Mouse (Mus musculus) MEL (cell line): ENCODE measurements around the gene Rps28. TPM values are rescaled to one million over a fixed set of nuclear protein-coding genes. Genes with fewer than 3 reads are reported as not detected.
A peak's percentile ranks its signal among the peaks of the same experiment; 100 is the strongest.

Experiments used
- DNase-seq: peaks from one replicate; pipeline ENCODE4 v3.0.0; 2011; ENCODE audit warnings: low read depth, low spot score
- H3K27ac ChIP-seq: 2 replicates; pipeline ENCODE4 v1.5.1; 2012; ENCODE audit warnings: low read depth, mild to moderate bottlenecking, control low read depth, low read length, moderate library complexity; ENCODE audit not compliant: control insufficient read depth
- H3K27me3 ChIP-seq, 2 experiments: fragments of 150-350 bp in 1 of 2; sonication (generic) in 1 of 2; 2 replicates each; pipeline ENCODE4 v1.6.1; 2012; ENCODE audit warnings: low read length in 2 of 2, mild to moderate bottlenecking in 2 of 2, improper control_type of control experiment in 1 of 2, moderate library complexity in 1 of 2; ENCODE audit not compliant: insufficient read depth in 2 of 2, control insufficient read depth in 1 of 2
- H3K36me3 ChIP-seq, 2 experiments: 2 replicates each; pipeline ENCODE4 v1.6.1; 2012 to 2014; ENCODE audit warnings: low read length in 2 of 2, improper control_type of control experiment in 1 of 2, inconsistent platforms in 1 of 2, mild to moderate bottlenecking in 1 of 2; ENCODE audit not compliant: insufficient read depth in 2 of 2, control insufficient read depth in 1 of 2
- H3K4me1 ChIP-seq, 2 experiments: fragments of 150-350 bp in 1 of 2; sonication (generic) in 1 of 2; 2 replicates each; pipeline ENCODE4 v1.6.1; 2012; ENCODE audit warnings: low read length in 2 of 2, improper control_type of control experiment in 1 of 2, mild to moderate bottlenecking in 1 of 2; ENCODE audit not compliant: insufficient read depth in 2 of 2, control insufficient read depth in 1 of 2
- H3K4me3 ChIP-seq, 2 experiments: fragments of 150-350 bp in 1 of 2; sonication (generic) in 1 of 2; 2 replicates each; pipeline ENCODE4 v1.5.1; 2012; ENCODE audit warnings: low read depth in 2 of 2, low read length in 2 of 2, mild to moderate bottlenecking in 2 of 2, moderate library complexity in 2 of 2, control low read depth in 1 of 2, improper control_type of control experiment in 1 of 2; ENCODE audit not compliant: control insufficient read depth in 1 of 2, insufficient read depth in 1 of 2
- H3K79me2 ChIP-seq: 2 replicates; pipeline ENCODE4 v1.6.1; 2012; ENCODE audit warnings: mild to moderate bottlenecking, low read length, moderate library complexity; ENCODE audit not compliant: control insufficient read depth, poor library complexity, insufficient read depth
- H3K9ac ChIP-seq: 2 replicates; pipeline ENCODE4 v1.6.1; 2012; ENCODE audit warnings: low read depth, mild to moderate bottlenecking, control low read depth, low read length, moderate library complexity; ENCODE audit not compliant: control insufficient read depth, poor library complexity, severe bottlenecking
- H3K9me3 ChIP-seq: fragments of 150-350 bp; sonication (generic); replicated peaks from 2 replicates; pipeline ENCODE4 v1.6.1; 2012; ENCODE audit warnings: mild to moderate bottlenecking, low read length, improper control_type of control experiment, moderate library complexity; ENCODE audit not compliant: insufficient read depth
- BHLHE40 ChIP-seq: IDR thresholded peaks from 2 replicates; pipeline ENCODE4 v1.6.1; 2012; ENCODE audit warnings: low read depth, mild to moderate bottlenecking, inconsistent platforms, low read length, improper control_type of control experiment, borderline replicate concordance
- CHD1 ChIP-seq: IDR thresholded peaks from 2 replicates; pipeline ENCODE4 v1.6.1; 2012; ENCODE audit warnings: low read depth, mild to moderate bottlenecking, inconsistent platforms, low read length, improper control_type of control experiment
- CHD2 ChIP-seq: IDR thresholded peaks from 2 replicates; pipeline ENCODE4 v1.6.1; 2011; ENCODE audit warnings: low read length, improper control_type of control experiment
- ELF1 ChIP-seq: IDR thresholded peaks from 2 replicates; pipeline ENCODE4 v1.6.1; 2014; ENCODE audit warnings: low read depth, mild to moderate bottlenecking, inconsistent platforms, low read length, improper control_type of control experiment, moderate library complexity
- EP300 ChIP-seq, 2 experiments: IDR thresholded peaks; 2 replicates each; pipeline ENCODE4 v1.6.1; 2011; ENCODE audit warnings: improper control_type of control experiment in 2 of 2, low read length in 2 of 2, low read depth in 1 of 2, mild to moderate bottlenecking in 1 of 2
- GABPA ChIP-seq: IDR thresholded peaks from 2 replicates; pipeline ENCODE4 v1.6.1; 2012; ENCODE audit warnings: low read depth, mild to moderate bottlenecking, inconsistent platforms, low read length, improper control_type of control experiment, moderate library complexity
- GATA1 ChIP-seq: IDR thresholded peaks from 2 replicates; pipeline ENCODE4 v1.6.1; 2011; ENCODE audit warnings: low read depth, low read length, improper control_type of control experiment
- HCFC1 ChIP-seq: IDR thresholded peaks from 2 replicates; pipeline ENCODE4 v1.6.1; 2012; ENCODE audit warnings: low read depth, mild to moderate bottlenecking, inconsistent platforms, low read length, improper control_type of control experiment, moderate library complexity
- JUND ChIP-seq: IDR thresholded peaks from 2 replicates; pipeline ENCODE4 v1.6.1; 2011; ENCODE audit warnings: low read depth, mild to moderate bottlenecking, improper control_type of control experiment, low read length
- MAX ChIP-seq: IDR thresholded peaks from 2 replicates; pipeline ENCODE4 v1.6.1; 2011; ENCODE audit warnings: low read length, improper control_type of control experiment
- MAZ ChIP-seq: IDR thresholded peaks from 2 replicates; pipeline ENCODE4 v1.6.1; 2012; ENCODE audit warnings: low read depth, mild to moderate bottlenecking, inconsistent platforms, low read length, improper control_type of control experiment
- MXI1 ChIP-seq: IDR thresholded peaks from 2 replicates; pipeline ENCODE4 v1.6.1; 2011; ENCODE audit warnings: mild to moderate bottlenecking, low read depth, low read length, improper control_type of control experiment
- MYC ChIP-seq: IDR thresholded peaks from 2 replicates; pipeline ENCODE4 v1.6.1; 2011; ENCODE audit warnings: low read depth, mild to moderate bottlenecking, low read length, improper control_type of control experiment, moderate library complexity
- NELFE ChIP-seq: IDR thresholded peaks from 2 replicates; pipeline ENCODE4 v1.6.1; 2011; ENCODE audit warnings: low read depth, low read length, improper control_type of control experiment
- NRF1 ChIP-seq: IDR thresholded peaks from 2 replicates; pipeline ENCODE4 v1.6.1; 2014; ENCODE audit warnings: low read depth, mild to moderate bottlenecking, inconsistent platforms, low read length, improper control_type of control experiment, moderate library complexity; ENCODE audit not compliant: poor library complexity, insufficient read depth, severe bottlenecking
- POLR2A ChIP-seq, 2 experiments: IDR thresholded peaks; 2 replicates each; pipeline ENCODE4 v1.6.1; 2011 to 2012; ENCODE audit warnings: low read length in 2 of 2, mild to moderate bottlenecking in 2 of 2, control low read depth in 1 of 2, improper control_type of control experiment in 1 of 2, low read depth in 1 of 2, moderate library complexity in 1 of 2; ENCODE audit not compliant: control insufficient read depth in 1 of 2, insufficient read depth in 1 of 2, poor library complexity in 1 of 2
- POLR2AphosphoS2 ChIP-seq: IDR thresholded peaks from 2 replicates; pipeline ENCODE4 v1.6.1; 2011; ENCODE audit warnings: low read length, improper control_type of control experiment
- RAD21 ChIP-seq: IDR thresholded peaks from 2 replicates; pipeline ENCODE4 v1.6.1; 2011; ENCODE audit warnings: mild to moderate bottlenecking, low read depth, low read length, improper control_type of control experiment
- SIN3A ChIP-seq: IDR thresholded peaks from 2 replicates; pipeline ENCODE4 v1.6.1; 2012; ENCODE audit warnings: low read length, improper control_type of control experiment, inconsistent platforms
- SMC3 ChIP-seq: IDR thresholded peaks from 2 replicates; pipeline ENCODE4 v1.6.1; 2011; ENCODE audit warnings: low read depth, low read length, improper control_type of control experiment
- TAL1 ChIP-seq: IDR thresholded peaks from 2 replicates; pipeline ENCODE4 v1.6.1; 2012; ENCODE audit warnings: mild to moderate bottlenecking, inconsistent platforms, low read length, moderate library complexity, mixed read lengths
- TBP ChIP-seq: IDR thresholded peaks from 2 replicates; pipeline ENCODE4 v1.8.0; 2011; ENCODE audit warnings: low read depth, low read length, improper control_type of control experiment
- TCF12 ChIP-seq: IDR thresholded peaks from 2 replicates; pipeline ENCODE4 v1.6.1; 2014; ENCODE audit warnings: low read depth, mild to moderate bottlenecking, inconsistent platforms, low read length, improper control_type of control experiment, moderate library complexity
- USF1 ChIP-seq: IDR thresholded peaks from 2 replicates; pipeline ENCODE4 v1.6.1; 2014; ENCODE audit warnings: low read depth, mild to moderate bottlenecking, inconsistent platforms, low read length, improper control_type of control experiment, moderate library complexity
- ZC3H11A ChIP-seq: IDR thresholded peaks from 2 replicates; pipeline ENCODE4 v1.6.1; 2012; ENCODE audit warnings: low read depth, mild to moderate bottlenecking, inconsistent platforms, low read length, improper control_type of control experiment
- ZNF384 ChIP-seq: IDR thresholded peaks from 2 replicates; pipeline ENCODE4 v1.6.1; 2012; ENCODE audit warnings: low read depth, mild to moderate bottlenecking, inconsistent platforms, low read length, improper control_type of control experiment
- polyA plus RNA-seq, 2 experiments: library from polyadenylated mRNA; stranded (reverse) in 1 of 2; unstranded in 1 of 2; fragments of >175 nt in 1 of 2; fragments of >200 nt in 1 of 2; gene quantifications; 2 replicates each; pipeline versions ENCODE4 v1.2.1 to v1.2.4; 2012; ENCODE audit warnings: low replicate concordance in 2 of 2, low read depth in 1 of 2; ENCODE audit not compliant: insufficient read length in 2 of 2, insufficient read depth in 1 of 2, missing spikeins in 1 of 2
- total RNA-seq: library from RNA; depleted of rRNA; stranded (reverse); fragments of 300-350 nt; gene quantifications from 2 replicates; pipeline ENCODE4 v1.2.3, GENCODE M21; 2012

Rps28 gene
- total and polyA plus RNA-seq, 3 experiments: 994 to 3,556 (median 2,154) TPM

GRCm38 (mm10) chr17:33842966-33843795 is 18.8 kb upstream of the Rps28 start, which contains the start of gene Cd320:
Cd320 (plus strand) TSS chr17:33843091.
- Histone ChIP-seq H3K27me3 (no peaks in the 10 kb centered on the region), H3K9me3 (no peaks in the 10 kb centered on the region), H3K27ac (no peak within 1 kb of the TSS), H3K4me3 (peak within 1 kb of the TSS; percentile 83 to 84), H3K4me1 (peaks cover 2 to 11% of the 10 kb centered on the region in 2 experiments; a peak in 3 of 4 replicates), H3K36me3 (peaks cover 0 to 10% of the 10 kb centered on the region in 2 experiments; a peak in 2 of 4 replicates), H3K9ac (peak within 1 kb of the TSS; percentile 73), H3K79me2 (peaks cover 4% of the 10 kb centered on the region; the same call in 1 of the 2 replicates)
- peak; percentile 95 for DNase-seq
- TF ChIP-seq GABPA: peak; percentile 53; the same call in 1 of the 2 replicates
- no peak for TF ChIP-seq ELF1
- peak; percentile 99 for TF ChIP-seq MXI1
- TF ChIP-seq NRF1: peak; percentile 90
- 0 out of 2 replicates have a peak, but pooled peaks have one; percentile 9 for TF ChIP-seq BHLHE40
- no peak for TF ChIP-seq ZNF384
- peak; percentile 76; the same call in 1 of the 2 replicates for TF ChIP-seq SIN3A
- TF ChIP-seq MAZ: peak; percentile 69
- no peak for TF ChIP-seq SMC3
- TF ChIP-seq TCF12: peak; percentile 45; the same call in 1 of the 2 replicates
- peak; percentile 78 for TF ChIP-seq NELFE
- TF ChIP-seq HCFC1: peak; percentile 78
- no peak for TF ChIP-seq CHD1
- TF ChIP-seq POLR2A (IDR thresholded peaks at IDR 0.05; ENCODE audit: control insufficient read depth in 1 of 2, insufficient read depth in 1 of 2, low read depth in 1 of 2, low read length in 2 of 2, poor library complexity in 1 of 2): peak; percentile 51 to 72; a peak in 2 of 4 replicates
- no peak for TF ChIP-seq JUND
- 0 out of 2 replicates have a peak, but pooled peaks have one; percentile 5 for TF ChIP-seq TBP

GRCm38 (mm10) chr17:33829561-33829960 is 5.2 kb upstream of the Rps28 start:
- Histone ChIP-seq H3K4me3 (no peak overlapping the region), H3K9ac (no peak overlapping the region), H3K9me3 (no peaks in the 10 kb centered on the region), H3K36me3 (peaks cover 13% of the 10 kb centered on the region in 2 experiments), H3K27me3 (no peaks in the 10 kb centered on the region), H3K79me2 (peaks cover 23% of the 10 kb centered on the region), H3K27ac (no peak overlapping the region), H3K4me1 (peaks cover 0 to 5% of the 10 kb centered on the region in 2 experiments; a peak in 2 of 4 replicates)
- no peak for DNase-seq
- TF ChIP-seq POLR2A (IDR thresholded peaks at IDR 0.05; ENCODE audit: control insufficient read depth in 1 of 2, insufficient read depth in 1 of 2, low read depth in 1 of 2, low read length in 2 of 2, poor library complexity in 1 of 2) (no peak; a peak in 1 of 4 replicates), USF1 (no peak), ZC3H11A (no peak), ZNF384 (no peak), GATA1 (no peak), MAX (no peak), NRF1 (no peak), CHD1 (no peak), ELF1 (no peak), TCF12 (no peak), MYC (no peak), NELFE (no peak), POLR2AphosphoS2 (no peak), SMC3 (no peak), MAZ (no peak), RAD21 (no peak), EP300 (IDR thresholded peaks at IDR 0.05; ENCODE audit: low read depth in 1 of 2, low read length in 2 of 2) (no peak), CHD2 (no peak), TAL1 (no peak)
